Mouse (Mus musculus) kidney, embryonic 14.5 days (tissue): ENCODE results near the gene Doc2a. TPM values are rescaled to one million over a fixed set of nuclear protein-coding genes. Genes with fewer than 3 reads are reported as not detected.

Experiments used
- ATAC-seq: fragments of 200-750 bp; cut with Nextera tagmentation; 2 replicates; pipeline ENCODE4 v1.8.0; 2017; ENCODE audit warnings: moderate number of reproducible peaks, mild to moderate bottlenecking, moderate TSS enrichment, moderate library complexity; ENCODE audit not compliant: low FRiP score, low TSS enrichment
- H3K27ac ChIP-seq: fragments of 300-500 bp; sonication (generic); 2 replicates; pipeline ENCODE4 v1.5.1; 2014; ENCODE audit warnings: low read depth, mild to moderate bottlenecking, low read length, moderate library complexity, mixed read lengths
- H3K27me3 ChIP-seq: fragments of 300-500 bp; sonication (generic); 2 replicates; pipeline ENCODE4 v1.6.1; 2014; ENCODE audit warnings: mild to moderate bottlenecking, low read length; ENCODE audit not compliant: control insufficient read depth, insufficient read depth
- H3K36me3 ChIP-seq: fragments of 300-500 bp; sonication (generic); 2 replicates; pipeline ENCODE4 v1.6.1; 2014; ENCODE audit warnings: low read length, mixed read lengths; ENCODE audit not compliant: control insufficient read depth, insufficient read depth
- H3K4me1 ChIP-seq: fragments of 300-500 bp; sonication (generic); 2 replicates; pipeline ENCODE4 v1.6.1; 2014; ENCODE audit warnings: low read length, mixed read lengths; ENCODE audit not compliant: control insufficient read depth, insufficient read depth
- H3K4me2 ChIP-seq: fragments of 300-500 bp; sonication (generic); replicated peaks from 2 replicates; pipeline ENCODE4 v1.6.1; 2014; ENCODE audit warnings: low read depth, mild to moderate bottlenecking, low read length
- H3K4me3 ChIP-seq: fragments of 300-500 bp; sonication (generic); 2 replicates; pipeline ENCODE4 v1.5.1; 2014; ENCODE audit warnings: mild to moderate bottlenecking, low read length
- H3K9ac ChIP-seq: fragments of 300-500 bp; sonication (generic); 2 replicates; pipeline ENCODE4 v1.6.1; 2014; ENCODE audit warnings: low read depth, mild to moderate bottlenecking, low read length, moderate library complexity
- H3K9me3 ChIP-seq: fragments of 300-500 bp; sonication (generic); 2 replicates; pipeline ENCODE4 v1.6.1; 2016; ENCODE audit warnings: low read length; ENCODE audit not compliant: control insufficient read depth
- WGBS: fragments of 180-500 bp; shearing (Covaris S2); extraction: QIAGEN DNeasy Blood & Tissue Kit; methylation state at CpG from one replicate; pipeline ENCODE4 v1.1.7; 2014; 5-methylcytosine and 5-hydroxymethylcytosine counted together
- polyA plus RNA-seq: library from polyadenylated mRNA; unstranded; fragments of >200 nt; fragmentation: Nextera tagmentation; extraction: Ambion mirVana; gene quantifications from 2 replicates; pipeline ENCODE4 v1.2.1, GENCODE M21; 2014

Gene Doc2a
- 7.2 and 8.8 TPM in 2 replicates for polyA plus RNA-seq

GRCm38 (mm10) chr7:126847116-126847420, at the start of gene Doc2a:
Doc2a (plus strand) TSS chr7:126847416.
- ATAC-seq = no peak
- 29% methylated on average over 4 of the region's 4 CpGs for WGBS
- H3K27me3 ChIP-seq = peaks cover 19% of the 10 kb centered on the region; the same call in 1 of the 2 replicates
- no peaks in the 10 kb centered on the region for H3K9me3 ChIP-seq
- H3K27ac ChIP-seq = no peak within 1 kb of the TSS
- peaks cover 19% of the 10 kb centered on the region; the same call in 1 of the 2 replicates for H3K4me1 ChIP-seq
- H3K9ac ChIP-seq = peak within 1 kb of the TSS; percentile 70
- H3K36me3 ChIP-seq = peaks cover 5% of the 10 kb centered on the region; the same call in 1 of the 2 replicates
- peak within 1 kb of the TSS; percentile 99 for H3K4me2 ChIP-seq
- H3K4me3 ChIP-seq = peak within 1 kb of the TSS; percentile 60

- Histone ChIP-seq H3K27ac (peak overlapping the region; percentile 93), H3K4me1 (peaks cover 17% of the 10 kb centered on the region), H3K36me3 (peaks cover 42% of the 10 kb centered on the region), H3K4me2 (peak overlapping the region; percentile 73), H3K9ac (peak overlapping the region; percentile 90), H3K9me3 (no peaks in the 10 kb centered on the region), H3K4me3 (peak overlapping the region; percentile 92), H3K27me3 (no peaks in the 10 kb centered on the region)
- WGBS = 1% methylated on average over 40 of the region's 40 CpGs
- no peak for ATAC-seq
Observed at GRCm38 (mm10) chr7:126798127-126799049, 48.8 kb upstream of the Doc2a start.

- peaks cover 17% of the 10 kb centered on the region for H3K4me1 ChIP-seq
- H3K4me3 ChIP-seq = peak overlapping the region; percentile 92
- peak; percentile 95 for ATAC-seq
- H3K27me3 ChIP-seq = no peaks in the 10 kb centered on the region
- peak overlapping the region; percentile 94 for H3K27ac ChIP-seq
- H3K36me3 ChIP-seq = peaks cover 47% of the 10 kb centered on the region
- under 1% methylated on average over 26 of the region's 36 CpGs for WGBS
- no peaks in the 10 kb centered on the region for H3K9me3 ChIP-seq
- H3K9ac ChIP-seq = peak overlapping the region; percentile 90
- peak overlapping the region; percentile 73 for H3K4me2 ChIP-seq
Observed at GRCm38 (mm10) chr7:126799050-126799467, 48.2 kb upstream of the Doc2a start.

GRCm38 (mm10) chr7:126799468-126800268, 47.5 kb upstream of the Doc2a start:
- 1% methylated on average over 36 of the region's 38 CpGs for WGBS
- H3K9me3 ChIP-seq = no peaks in the 10 kb centered on the region
- peak overlapping the region; percentile 92 for H3K4me3 ChIP-seq
- no peaks in the 10 kb centered on the region for H3K27me3 ChIP-seq
- peak overlapping the region; percentile 94 for H3K27ac ChIP-seq
- ATAC-seq = peak; percentile 92
- H3K4me1 ChIP-seq = peaks cover 17% of the 10 kb centered on the region
- H3K9ac ChIP-seq = peak overlapping the region; percentile 75
- peaks cover 41% of the 10 kb centered on the region for H3K36me3 ChIP-seq
- peak overlapping the region; percentile 73 for H3K4me2 ChIP-seq

- peak overlapping the region; percentile 94 for H3K27ac ChIP-seq
- no peak for ATAC-seq
- H3K9ac ChIP-seq = peak overlapping the region; percentile 75
- peak overlapping the region; percentile 92; the same call in 1 of the 2 replicates for H3K4me3 ChIP-seq
- peak overlapping the region; percentile 73 for H3K4me2 ChIP-seq
- 46% methylated on average over 5 of the region's 5 CpGs for WGBS
- no peaks in the 10 kb centered on the region for H3K27me3 ChIP-seq
- peaks cover 37% of the 10 kb centered on the region for H3K36me3 ChIP-seq
- H3K4me1 ChIP-seq = peaks cover 17% of the 10 kb centered on the region
- H3K9me3 ChIP-seq = no peaks in the 10 kb centered on the region
Observed at GRCm38 (mm10) chr7:126800269-126801056, 46.8 kb upstream of the Doc2a start.

- no peak overlapping the region for H3K27ac ChIP-seq
- H3K4me3 ChIP-seq = no peak overlapping the region
Observed at GRCm38 (mm10) chr7:126801057-126801422, 46.2 kb upstream of the Doc2a start.

GRCm38 (mm10) chr7:126802134-126802889, 44.9 kb upstream of the Doc2a start:
- Histone ChIP-seq H3K27me3 (no peaks in the 10 kb centered on the region), H3K9me3 (no peaks in the 10 kb centered on the region), H3K4me1 (peaks cover 13% of the 10 kb centered on the region), H3K27ac (no peak overlapping the region), H3K9ac (no peak overlapping the region), H3K4me3 (no peak overlapping the region), H3K4me2 (no peak overlapping the region), H3K36me3 (peaks cover 21% of the 10 kb centered on the region)
- ATAC-seq = no peak
- WGBS = 73% methylated on average over 11 of the region's 11 CpGs

More at GRCm38 (mm10) chr7:126801057-126801422, 46.2 kb upstream of the Doc2a start:
- H3K4me1 ChIP-seq = peaks cover 17% of the 10 kb centered on the region
- 0 out of 2 replicates have a peak overlapping the region, but pooled peaks have one; percentile 24 for H3K9ac ChIP-seq
- H3K4me2 ChIP-seq = no peak overlapping the region
- 93% methylated on average over 16 of the region's 16 CpGs for WGBS
- no peaks in the 10 kb centered on the region for H3K27me3 ChIP-seq
- no peaks in the 10 kb centered on the region for H3K9me3 ChIP-seq
- H3K36me3 ChIP-seq = peaks cover 33% of the 10 kb centered on the region
- no peak for ATAC-seq

GRCm38 (mm10) chr7:126803181-126803580, 44.0 kb upstream of the Doc2a start:
- peaks cover 14% of the 10 kb centered on the region for H3K4me1 ChIP-seq
- H3K27ac ChIP-seq = no peak overlapping the region
- WGBS = 91% methylated on average over 6 of the region's 6 CpGs
- no peak overlapping the region for H3K4me3 ChIP-seq
- no peaks in the 10 kb centered on the region for H3K27me3 ChIP-seq
- no peaks in the 10 kb centered on the region for H3K9me3 ChIP-seq
- no peak overlapping the region for H3K4me2 ChIP-seq
- no peak for ATAC-seq
- peaks cover 16% of the 10 kb centered on the region for H3K36me3 ChIP-seq
- no peak overlapping the region for H3K9ac ChIP-seq
